Mouse (Mus musculus) Patski (cell line): Measurements from ENCODE around the gene Gpr176. TPM values are rescaled to one million over a fixed set of nuclear protein-coding genes. Genes with fewer than 3 reads are reported as not detected.

Source experiments
- ATAC-seq: fragments of 100-300 bp; one replicate; pipeline ENCODE4 v1.8.0; 2021
- CTCF ChIA-PET: fragments of 350-600 bp; sonication (Branson Sonifier 250); formaldehyde crosslinking; loops from one replicate; lab custom pipeline; 2022; ENCODE audit warnings: inconsistent platforms; lab: Charles Lee
- POLR2A ChIA-PET: fragments of 350-600 bp; sonication (Branson Sonifier 250); formaldehyde crosslinking; loops from one replicate; lab custom pipeline; 2022; ENCODE audit warnings: antibody characterized with exemption, inconsistent platforms; lab: Charles Lee
- DNase-seq: peaks from one replicate; pipeline ENCODE4 v3.0.0-alpha.2; 2011; ENCODE audit warnings: low read depth, low spot score
- H3K27me3 ChIP-seq: fragments of 371-371 bp; one replicate; pipeline ENCODE4 v1.5.1; 2021
- CTCF ChIP-seq: fragments of 100-300 bp; IDR thresholded peaks from one replicate; pipeline ENCODE4 v1.5.1; 2021
- in situ Hi-C: fragments of 300-500 bp; cut with MboI; formaldehyde crosslinking; loops from 3 replicates; pipeline ENCODE4 v1.11.1; 2018; ENCODE audit warnings: low pct_unique_long_range_greater_than_20kb, mixed read lengths
- polyA plus RNA-seq: library from polyadenylated mRNA; unstranded; gene quantifications from one replicate; pipeline ENCODE4 v1.2.3, GENCODE M21; 2021

Gpr176 gene
- polyA plus RNA-seq, 1 experiment from 2014 or later, result 0.03 TPM

DNA sequence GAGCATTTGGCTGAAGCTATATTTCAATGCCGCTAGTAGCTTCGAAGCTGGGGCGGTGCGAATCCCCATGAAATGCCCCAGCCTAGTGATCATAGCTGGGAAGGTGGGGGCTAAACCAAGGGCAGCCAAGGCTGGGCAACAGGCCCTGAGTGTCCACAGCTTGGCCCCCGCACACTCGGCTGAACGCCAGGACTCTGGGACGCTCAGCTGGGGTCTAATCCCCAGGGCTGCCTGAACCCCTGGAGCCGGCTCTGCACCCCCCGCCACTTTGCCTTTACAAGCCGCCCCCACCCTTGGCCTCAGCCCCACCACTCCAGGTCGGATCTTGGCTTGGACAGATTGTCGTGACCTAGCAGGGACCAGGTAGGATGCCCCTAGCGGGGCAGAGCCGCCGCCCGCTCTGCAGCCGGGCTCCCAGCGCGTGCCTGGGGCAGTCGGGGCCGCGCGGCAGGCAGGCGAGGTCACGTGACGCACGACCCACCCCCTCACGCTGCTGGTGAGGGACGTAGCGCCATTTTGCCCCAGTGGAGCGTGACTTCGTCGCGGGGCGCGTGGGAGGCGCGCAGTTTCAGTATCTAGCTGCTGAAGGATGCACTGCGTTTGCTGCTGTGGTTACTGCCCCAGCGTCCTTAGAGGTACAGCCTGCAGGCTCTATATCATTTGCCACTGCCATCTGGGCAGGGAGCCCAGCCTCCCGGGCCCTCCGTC lies 507 bp upstream of the Gpr176 start:
- in situ Hi-C loops, result no loop called here
- DNase-seq (no peak), ATAC-seq (no peak)
- POLR2A ChIA-PET, result no interaction called here
- H3K27me3 ChIP-seq, result no peaks in the 10 kb centered on the region
- CTCF ChIA-PET, result no interaction called here
- TF ChIP-seq CTCF, result no peak

DNA sequence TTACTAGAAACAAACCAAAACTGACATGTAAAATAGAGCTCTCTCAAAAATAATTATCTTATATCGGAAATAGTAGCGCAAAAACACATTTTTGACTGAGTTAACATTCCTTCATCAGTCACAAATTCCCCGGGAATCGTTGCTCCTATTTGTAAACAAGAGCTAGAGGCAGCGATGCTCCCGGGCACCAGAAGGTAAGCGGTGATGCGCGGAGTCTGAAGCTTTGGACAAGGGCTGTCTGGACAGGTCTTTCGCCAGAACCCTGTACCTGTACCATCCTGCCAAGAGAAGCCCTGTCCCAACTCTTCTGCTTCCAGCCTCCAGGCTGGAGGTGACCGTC lies 688 bp downstream of the Gpr176 start:
- DNase-seq (no peak), ATAC-seq (no peak)
- no peaks in the 10 kb centered on the region for H3K27me3 ChIP-seq
- TF ChIP-seq CTCF, result no peak
- POLR2A ChIA-PET, result no interaction called here
- CTCF ChIA-PET, result no interaction called here
- in situ Hi-C loops, result no loop called here

DNA sequence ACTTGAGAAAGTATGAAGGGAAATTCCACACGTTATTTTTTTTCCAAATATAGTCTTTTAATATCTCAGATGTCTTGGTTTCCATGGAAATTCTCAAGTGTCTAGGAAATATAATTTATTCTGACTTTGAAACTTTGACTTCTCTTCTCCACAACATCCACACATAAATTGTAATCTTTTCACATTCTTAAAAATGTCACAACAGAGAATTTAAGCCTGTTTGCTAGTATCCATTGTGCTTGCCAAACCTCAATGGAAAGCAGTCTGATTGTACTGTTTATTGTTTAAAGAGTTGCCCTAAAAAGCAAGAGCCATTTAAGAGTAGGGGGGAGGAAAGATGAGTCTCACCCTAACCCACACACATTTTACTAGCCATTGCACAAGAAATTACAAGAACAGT lies 1.4 kb downstream of the Gpr176 start:
- no peak for DNase-seq
- H3K27me3 ChIP-seq, result no peaks in the 10 kb centered on the region
- no peak for ATAC-seq
- POLR2A ChIA-PET, result no interaction called here
- in situ Hi-C loops, result no loop called here
- TF ChIP-seq CTCF, result no peak
- CTCF ChIA-PET, result no interaction called here

DNA sequence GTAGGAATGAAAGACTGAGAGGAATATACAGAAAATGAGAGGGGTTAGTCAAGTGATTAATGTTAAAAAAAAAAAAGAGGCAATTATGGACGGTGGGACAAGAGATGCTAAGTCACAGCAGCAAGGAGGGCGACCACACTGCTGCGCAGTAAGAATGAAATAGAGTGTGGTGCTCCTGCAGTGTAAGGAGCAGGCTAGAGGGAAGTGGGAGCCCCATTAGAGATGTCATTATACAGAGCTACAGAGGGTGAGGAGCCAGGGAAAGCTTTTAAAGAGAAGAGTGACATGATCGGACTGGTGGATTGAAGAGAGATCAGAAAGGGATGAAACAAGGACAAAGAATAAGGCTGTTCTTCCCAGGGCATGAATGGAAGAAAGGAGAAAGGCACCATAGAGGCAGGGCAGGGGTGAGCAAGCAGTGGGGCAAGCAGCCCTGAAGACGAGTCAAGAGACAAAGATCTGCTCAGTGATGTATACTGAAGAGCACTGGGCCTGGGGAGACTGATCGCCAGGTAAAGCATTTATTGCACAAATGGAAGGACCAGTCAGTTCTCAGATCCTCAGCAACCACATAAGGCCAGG lies 18.0 kb downstream of the Gpr176 start:
- H3K27me3 ChIP-seq, result no peaks in the 10 kb centered on the region
- in situ Hi-C loops, result no loop called here
- DNase-seq (no peak), ATAC-seq (no peak)
- ChIA-PET POLR2A (interaction anchor here (1.0 kb wide), 1 partner anchor 8 kb away, joined by 3 read pairs; no protein-coding TSS in a partner anchor), CTCF (interaction anchor here (1.3 to 2.3 kb wide), 3 partner anchors 9 to 34 kb away, joined by 3 to 8 read pairs (median 4); partner anchors contain the start of gene Eif2ak4)
- no peak for TF ChIP-seq CTCF

DNA sequence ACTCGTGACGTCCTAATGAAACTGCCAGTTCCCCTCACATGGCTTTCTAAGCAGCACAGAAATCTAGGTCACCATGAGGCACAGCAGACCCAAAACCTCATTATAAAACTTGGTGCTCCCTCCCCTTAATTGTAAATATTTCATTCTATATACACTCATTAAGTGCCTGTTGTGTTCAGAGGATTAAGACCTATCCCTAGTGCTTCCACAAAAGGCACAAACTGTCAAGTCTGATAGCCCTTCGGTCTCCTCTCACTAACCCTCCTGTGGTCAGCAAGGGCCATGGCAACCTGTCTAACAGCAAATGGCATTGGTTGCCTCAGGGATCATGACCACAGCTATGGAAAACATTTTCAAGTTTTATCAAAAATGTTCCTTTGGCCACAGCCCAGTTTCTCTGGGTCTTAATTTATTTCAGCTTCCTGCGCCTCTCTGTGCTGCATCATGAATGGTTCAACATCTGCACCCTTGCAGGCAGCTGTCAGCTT lies 19.3 kb downstream of the Gpr176 start:
- peak; percentile 21 for TF ChIP-seq CTCF
- no peaks in the 10 kb centered on the region for H3K27me3 ChIP-seq
- peak; percentile 64 for DNase-seq
- peak; percentile 89 for ATAC-seq
- in situ Hi-C loops, result no loop called here
- CTCF ChIA-PET, result interaction anchor here (1.0 to 2.3 kb wide), 5 partner anchors 10 to 60 kb away, joined by 3 to 8 read pairs (median 3); partner anchors contain the start of gene Eif2ak4
- POLR2A ChIA-PET, result interaction anchor here (0.9 kb wide), 1 partner anchor 39 kb away, joined by 3 read pairs; no protein-coding TSS in a partner anchor

DNA sequence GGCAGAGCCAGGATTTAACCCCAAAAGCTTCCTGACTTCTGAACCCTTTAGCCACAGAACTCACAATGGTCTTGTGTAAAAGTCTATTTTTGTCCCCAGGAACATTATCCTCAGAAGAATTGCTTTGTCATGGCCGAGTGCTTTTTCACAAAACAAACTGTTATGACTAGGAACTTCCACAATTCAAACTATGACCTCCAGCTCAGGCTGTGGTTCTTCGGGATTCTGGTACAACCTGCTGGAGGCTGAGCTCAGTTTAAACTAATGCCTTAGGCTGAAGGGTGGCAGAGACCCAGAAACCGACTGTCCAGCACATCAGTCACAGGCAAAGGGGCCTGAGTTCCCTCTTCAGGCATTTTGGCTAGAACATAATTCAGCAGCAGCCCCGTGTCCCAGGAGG lies 19.7 kb downstream of the Gpr176 start:
- ChIA-PET CTCF (interaction anchor here (1.0 to 2.3 kb wide), 4 partner anchors 10 to 60 kb away, joined by 3 to 8 read pairs (median 3); no protein-coding TSS in a partner anchor), POLR2A (interaction anchor here (0.9 kb wide), 1 partner anchor 39 kb away, joined by 3 read pairs; no protein-coding TSS in a partner anchor)
- in situ Hi-C loops, result no loop called here
- ATAC-seq, result peak; percentile 89
- DNase-seq, result peak; percentile 94
- no peaks in the 10 kb centered on the region for H3K27me3 ChIP-seq
- TF ChIP-seq CTCF, result no peak

DNA sequence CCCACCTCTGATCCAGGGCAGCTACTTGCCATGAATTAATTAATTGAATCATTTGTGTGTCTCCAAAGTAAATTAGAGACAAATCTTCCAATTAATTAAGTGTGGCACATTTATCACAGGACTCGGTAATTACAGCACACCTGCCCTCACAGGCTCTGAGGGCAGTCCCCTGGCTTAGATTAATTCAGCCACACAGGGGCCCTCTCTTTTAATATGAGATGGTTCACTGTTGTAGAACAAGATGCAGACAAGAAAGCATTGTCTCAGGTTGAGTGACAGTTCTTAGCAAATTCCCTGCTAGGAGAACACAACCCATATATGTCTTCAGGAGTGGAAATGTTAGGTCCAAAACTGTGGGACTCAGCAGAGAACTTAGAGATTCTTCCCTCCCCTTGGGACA lies 27.7 kb downstream of the Gpr176 start:
- POLR2A ChIA-PET, result no interaction called here
- H3K27me3 ChIP-seq, result no peaks in the 10 kb centered on the region
- in situ Hi-C loops, result no loop called here
- no peak for TF ChIP-seq CTCF
- no peak for ATAC-seq
- no peak for DNase-seq
- CTCF ChIA-PET, result no interaction called here

DNA sequence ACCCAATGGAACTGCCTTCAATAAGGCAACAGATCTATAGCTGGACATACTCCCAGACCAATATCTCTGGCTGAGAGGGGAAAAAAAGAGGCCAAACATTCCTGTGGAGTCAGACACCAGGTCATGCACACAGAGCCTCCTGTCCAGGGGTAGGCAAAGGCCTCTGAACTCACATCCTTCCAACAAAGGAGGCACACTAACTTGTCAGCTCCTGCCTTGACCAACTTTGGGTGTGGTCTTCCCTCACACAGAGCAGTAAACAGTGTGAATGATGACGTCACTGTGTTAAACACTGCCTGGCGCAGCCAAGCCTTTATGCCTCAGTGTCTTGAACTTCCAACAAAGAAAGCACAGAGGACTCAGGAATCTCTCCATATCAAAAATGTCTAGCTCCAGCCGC lies 29.3 kb downstream of the Gpr176 start:
- ATAC-seq (no peak), DNase-seq (no peak)
- in situ Hi-C loops, result loop anchor here (5.0 kb wide), 1 partner anchor 87 kb away; the partner anchor contains the start of gene Fsip1
- no peaks in the 10 kb centered on the region for H3K27me3 ChIP-seq
- no peak for TF ChIP-seq CTCF
- ChIA-PET CTCF (no interaction called here), POLR2A (no interaction called here)

DNA sequence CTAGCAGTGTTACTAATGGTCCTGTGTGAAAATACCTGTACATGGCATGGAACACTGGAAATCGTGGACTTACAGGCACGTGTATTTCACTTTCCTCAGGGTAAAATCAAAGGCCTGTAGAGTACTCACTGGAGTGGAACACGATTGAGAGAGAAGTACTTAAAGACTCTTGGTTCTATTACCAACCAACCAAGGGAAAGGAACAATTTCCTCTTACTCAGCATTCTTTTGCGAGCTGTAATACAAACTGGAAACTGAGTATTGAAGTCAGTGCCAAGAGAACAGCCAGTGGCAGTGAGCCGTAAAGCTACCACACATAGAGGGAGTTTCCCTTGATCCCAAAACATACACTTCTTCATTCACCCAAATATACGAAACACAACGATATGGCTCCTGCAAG lies 31.9 kb downstream of the Gpr176 start:
- ChIA-PET POLR2A (no interaction called here), CTCF (interaction anchor here (1.9 kb wide), 1 partner anchor 9 kb away, joined by 5 read pairs; no protein-coding TSS in a partner anchor)
- H3K27me3 ChIP-seq, result no peaks in the 10 kb centered on the region
- DNase-seq (no peak), ATAC-seq (no peak)
- in situ Hi-C loops, result loop anchor here (5.0 kb wide), 1 partner anchor 84 kb away; the partner anchor contains the start of gene Fsip1
- TF ChIP-seq CTCF, result no peak

DNA sequence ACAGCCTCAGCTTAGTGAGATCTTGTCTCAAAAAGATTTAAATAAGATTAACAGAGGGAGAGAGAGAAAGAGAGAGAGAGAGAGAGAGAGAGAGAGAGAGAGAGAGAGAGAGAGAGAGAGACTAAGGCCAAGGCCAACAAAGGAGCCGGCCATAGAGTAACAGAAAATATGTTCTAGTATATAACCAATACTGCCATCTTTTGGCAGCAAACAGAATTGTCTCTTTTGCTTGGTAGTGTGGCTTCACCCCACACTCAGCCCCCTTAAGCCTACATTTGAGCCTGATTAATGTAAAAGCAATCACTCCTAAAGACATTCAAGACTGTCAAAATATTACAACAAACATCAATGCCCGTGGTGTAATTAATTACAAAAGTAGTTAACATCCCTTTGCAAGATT lies 37.1 kb downstream of the Gpr176 start:
- H3K27me3 ChIP-seq, result no peaks in the 10 kb centered on the region
- POLR2A ChIA-PET, result no interaction called here
- peak; percentile 59 for TF ChIP-seq CTCF
- DNase-seq (no peak), ATAC-seq (no peak)
- CTCF ChIA-PET, result interaction anchor here (0.7 to 1.6 kb wide), 8 partner anchors 14 to 132 kb away, joined by 3 read pairs; no protein-coding TSS in a partner anchor
- in situ Hi-C loops, result no loop called here
